Mouse (Mus musculus) retina, postnatal 7 days (tissue): ENCODE data around the gene Pde11a.

ENCODE experiments used
- DNase-seq: peaks from one replicate; pipeline ENCODE4 v3.0.0-alpha.2; 2012; ENCODE audit warnings: low read depth, low spot score

Pde11a gene

GRCm38 (mm10) chr2:75959183-75959849 lies 379.3 kb downstream of the Pde11a start:
- DNase-seq, result no peak

- DNase-seq, result no peak
Measured at GRCm38 (mm10) chr2:75955709-75956108, 382.9 kb downstream of the Pde11a start.

- no peak for DNase-seq
Measured at GRCm38 (mm10) chr2:75953320-75953719, 385.3 kb downstream of the Pde11a start.

GRCm38 (mm10) chr2:75950685-75951084 lies 387.9 kb downstream of the Pde11a start:
- DNase-seq, result no peak
